Mouse (Mus musculus) ES-Bruce4 (cell line): Measurements from ENCODE around the gene Ddx49. TPM values are rescaled to one million over a fixed set of nuclear protein-coding genes. Genes with fewer than 3 reads are reported as not detected.

ENCODE experiments used
- H3K27ac ChIP-seq: 2 replicates; pipeline ENCODE4 v1.5.1; 2012; ENCODE audit warnings: low read length, inconsistent platforms; ENCODE audit not compliant: insufficient read depth
- H3K27me3 ChIP-seq: 2 replicates; pipeline ENCODE4 v1.6.1; 2012; ENCODE audit warnings: mild to moderate bottlenecking, low read length, inconsistent platforms; ENCODE audit not compliant: control insufficient read depth, poor library complexity, insufficient read depth, severe bottlenecking
- H3K36me3 ChIP-seq: 2 replicates; pipeline ENCODE4 v1.6.1; 2012; ENCODE audit warnings: inconsistent platforms, mild to moderate bottlenecking, low read length, moderate library complexity; ENCODE audit not compliant: control insufficient read depth, poor library complexity, insufficient read depth, severe bottlenecking
- H3K4me1 ChIP-seq: one replicate; pipeline ENCODE4 v1.8.1; 2011; ENCODE audit warnings: low read length; ENCODE audit not compliant: control insufficient read depth, insufficient read depth
- H3K4me3 ChIP-seq: 2 replicates; pipeline ENCODE4 v1.5.1; 2011; ENCODE audit warnings: low read depth, mild to moderate bottlenecking, low read length
- H3K9ac ChIP-seq: 2 replicates; pipeline ENCODE4 v1.6.1; 2012; ENCODE audit warnings: low read depth, mild to moderate bottlenecking, inconsistent platforms; ENCODE audit not compliant: poor library complexity, severe bottlenecking
- H3K9me3 ChIP-seq: replicated peaks from 2 replicates; pipeline ENCODE4 v1.6.1; 2012; ENCODE audit warnings: mild to moderate bottlenecking, low read length, inconsistent platforms; ENCODE audit not compliant: control insufficient read depth, poor library complexity, insufficient read depth, severe bottlenecking
- CTCF ChIP-seq: IDR thresholded peaks from one replicate; pipeline ENCODE4 v1.8.1; 2011; ENCODE audit warnings: low read depth, low read length
- EP300 ChIP-seq: IDR thresholded peaks from 2 replicates; pipeline ENCODE4 v1.6.1; 2011; ENCODE audit warnings: low read depth, low read length; ENCODE audit not compliant: insufficient read depth
- POLR2A ChIP-seq: IDR thresholded peaks from one replicate; pipeline ENCODE4 v1.8.1; 2011; ENCODE audit warnings: low read length; ENCODE audit not compliant: insufficient read depth
- polyA plus RNA-seq: library from polyadenylated mRNA; stranded (reverse); fragments of >200 nt; gene quantifications from 2 replicates; pipeline ENCODE4 v1.2.4, GENCODE M21; 2011; ENCODE audit warnings: low read depth; ENCODE audit not compliant: missing spikeins, insufficient read depth, insufficient read length

Ddx49 gene
- polyA plus RNA-seq, 1 experiment: 45.3 TPM

GRCm38 (mm10) chr8:70332070-70332877 is 30.0 kb upstream of the Ddx49 start:
- no peaks in the 10 kb centered on the region for H3K27me3 ChIP-seq

DNA sequence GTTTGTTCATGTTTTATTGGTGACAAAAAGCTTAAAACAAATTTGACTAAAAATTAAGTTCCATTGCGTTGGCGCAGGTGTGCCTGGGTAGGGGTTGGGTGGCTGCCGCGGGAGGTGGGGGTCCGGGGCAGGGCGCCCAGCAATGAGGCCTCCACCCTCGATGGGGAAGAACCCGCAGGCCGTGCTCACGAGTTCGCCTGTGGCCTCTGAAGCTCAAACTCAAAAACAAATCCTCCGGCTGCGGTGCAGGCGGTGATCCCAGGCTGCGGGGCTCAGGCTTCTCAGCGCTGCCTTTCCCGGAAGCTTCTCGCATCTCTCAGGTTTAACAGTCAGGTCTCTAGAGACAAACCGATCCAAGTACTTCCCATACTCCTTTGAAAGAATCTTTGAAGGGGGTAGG is 29.2 kb upstream of the Ddx49 start:
- Histone ChIP-seq H3K9ac (peak overlapping the region; percentile 38), H3K4me1 (peaks cover 2% of the 10 kb centered on the region), H3K27me3 (no peaks in the 10 kb centered on the region), H3K4me3 (peak overlapping the region; percentile 32), H3K27ac (no peak overlapping the region), H3K9me3 (no peaks in the 10 kb centered on the region), H3K36me3 (peaks cover 36% of the 10 kb centered on the region)
- no peak for TF ChIP-seq EP300
- no peak for TF ChIP-seq CTCF
- no peak for TF ChIP-seq POLR2A

More at GRCm38 (mm10) chr8:70332070-70332877, 30.0 kb upstream of the Ddx49 start:
- peaks cover 42% of the 10 kb centered on the region for H3K36me3 ChIP-seq
- no peaks in the 10 kb centered on the region for H3K9me3 ChIP-seq
- TF ChIP-seq CTCF (peak; percentile 77), POLR2A (no peak), EP300 (no peak)
- no peak overlapping the region for H3K27ac ChIP-seq
- H3K4me3 ChIP-seq: no peak overlapping the region
- H3K4me1 ChIP-seq: peaks cover 2% of the 10 kb centered on the region
- peak overlapping the region; percentile 38 for H3K9ac ChIP-seq

DNA sequence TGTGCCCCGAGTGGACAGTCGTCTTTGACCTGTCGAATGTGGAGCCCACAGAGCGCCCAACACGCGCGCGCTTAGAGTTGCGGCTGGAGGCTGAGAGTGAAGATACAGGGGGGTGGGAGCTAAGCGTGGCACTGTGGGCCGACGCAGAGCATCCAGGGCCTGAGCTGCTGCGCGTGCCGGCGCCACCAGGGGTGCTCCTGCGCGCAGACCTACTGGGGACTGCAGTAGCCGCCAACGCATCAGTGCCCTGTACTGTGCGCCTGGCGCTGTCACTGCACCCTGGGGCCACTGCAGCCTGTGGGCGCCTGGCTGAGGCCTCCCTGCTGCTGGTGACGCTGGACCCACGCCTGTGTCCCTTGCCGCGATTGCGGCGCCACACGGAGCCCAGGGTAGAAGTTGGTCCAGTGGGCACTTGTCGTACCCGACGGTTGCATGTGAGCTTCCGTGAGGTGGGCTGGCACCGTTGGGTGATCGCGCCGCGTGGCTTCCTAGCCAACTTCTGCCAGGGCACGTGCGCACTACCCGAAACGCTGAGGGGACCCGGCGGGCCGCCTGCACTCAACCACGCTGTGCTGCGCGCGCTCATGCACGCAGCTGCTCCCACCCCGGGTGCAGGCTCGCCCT is 28.6 kb upstream of the Ddx49 start:
- peak overlapping the region; percentile 55 for H3K9ac ChIP-seq
- H3K4me3 ChIP-seq: peak overlapping the region; percentile 32
- H3K27me3 ChIP-seq: no peaks in the 10 kb centered on the region
- TF ChIP-seq EP300: no peak
- TF ChIP-seq CTCF: peak; percentile 33
- TF ChIP-seq POLR2A: no peak
- H3K9me3 ChIP-seq: no peaks in the 10 kb centered on the region
- H3K36me3 ChIP-seq: peaks cover 29% of the 10 kb centered on the region
- peaks cover 2% of the 10 kb centered on the region for H3K4me1 ChIP-seq
- H3K27ac ChIP-seq: no peak overlapping the region

GRCm38 (mm10) chr8:70329835-70330740 is 27.8 kb upstream of the Ddx49 start:
- Histone ChIP-seq H3K27me3 (no peaks in the 10 kb centered on the region), H3K27ac (no peak overlapping the region), H3K4me3 (peak overlapping the region; percentile 32), H3K36me3 (peaks cover 22% of the 10 kb centered on the region), H3K9me3 (no peaks in the 10 kb centered on the region), H3K4me1 (peaks cover 2% of the 10 kb centered on the region), H3K9ac (peak overlapping the region; percentile 55)
- TF ChIP-seq CTCF (no peak), EP300 (0 out of 2 replicates have a peak, but pooled peaks have one; percentile 12), POLR2A (no peak)

- Histone ChIP-seq H3K4me1 (peaks cover 2% of the 10 kb centered on the region), H3K27ac (no peak within 1 kb of the TSS), H3K9ac (peak within 1 kb of the TSS; percentile 55), H3K9me3 (no peaks in the 10 kb centered on the region), H3K36me3 (peaks cover 14% of the 10 kb centered on the region), H3K4me3 (peak within 1 kb of the TSS; percentile 32), H3K27me3 (no peaks in the 10 kb centered on the region)
- TF ChIP-seq POLR2A (no peak), EP300 (no peak), CTCF (no peak)
Measured at GRCm38 (mm10) chr8:70329124-70329834, 27.0 kb upstream of the Ddx49 start, which contains the start of gene Gdf1. Gene Gdf1 (plus strand): TSS chr8:70329817.
